Mouse (Mus musculus) megakaryocyte-erythroid progenitor cell, adult 5-6 weeks (primary cell): ENCODE measurements around the gene Ndufa13. TPM values are rescaled to one million over a fixed set of nuclear protein-coding genes. Genes with fewer than 3 reads are reported as not detected.

Source experiments
- ATAC-seq: replicated peaks from 2 replicates; pipeline ENCODE4 v1.8.0; 2016; ENCODE audit warnings: mild to moderate bottlenecking, inconsistent platforms; ENCODE audit not compliant: severe bottlenecking, poor library complexity, low FRiP score, low TSS enrichment
- total RNA-seq, 2 experiments: library from RNA; stranded (forward) in 1 of 2; stranded (reverse) in 1 of 2; fragments of 200-1000, 215-1000 nt in 1 of 2; fragments of >200 nt in 1 of 2; fragmentation: Nextera tagmentation in 1 of 2; gene quantifications; 2 replicates each; pipeline ENCODE4 v1.2.3; 2014 to 2017

Gene Ndufa13
- total RNA-seq, 2 experiments from 2014 or later, result 91.6 to 122 TPM

GRCm38 (mm10) chr8:69850926-69851506 is 51.3 kb downstream of the Ndufa13 start:
- ATAC-seq, result 0 out of 2 replicates have a peak, but pooled peaks have one; percentile 10

GRCm38 (mm10) chr8:69849899-69850298 is 52.5 kb downstream of the Ndufa13 start:
- peak; percentile 76 for ATAC-seq

GRCm38 (mm10) chr8:69848951-69849350 is 53.4 kb downstream of the Ndufa13 start:
- ATAC-seq, result 0 out of 2 replicates have a peak, but pooled peaks have one; percentile 13

GRCm38 (mm10) chr8:69847167-69848065 is 54.9 kb downstream of the Ndufa13 start:
- no peak for ATAC-seq

Other genes with a start within 250 kb of the Ndufa13 start
- 0.59 TPM in 1 of 2 replicates, not detected in the other for gene Zfp964, start 248.1 kb downstream of the Ndufa13 start, total RNA-seq (2014; fragmentation: Nextera tagmentation)
- gene Zfp964, start 248.1 kb downstream of the Ndufa13 start, total RNA-seq (2017), result 0.61 and 1.2 TPM in 2 replicates
- 16.3 and 25.8 TPM in 2 replicates for gene Zfp869, start 191.8 kb downstream of the Ndufa13 start, total RNA-seq (2014; fragmentation: Nextera tagmentation)
- gene Zfp869, start 191.8 kb downstream of the Ndufa13 start, total RNA-seq (2017), result 21.5 and 42.9 TPM in 2 replicates
- gene Zfp963, start 152.6 kb downstream of the Ndufa13 start, total RNA-seq (2014; fragmentation: Nextera tagmentation), result 6.0 and 6.7 TPM in 2 replicates
- 5.0 and 7.4 TPM in 2 replicates for gene Zfp963, start 152.6 kb downstream of the Ndufa13 start, total RNA-seq (2017)
- 1.3 TPM in 1 of 2 replicates, not detected in the other for gene Gm20422, start 127.7 kb downstream of the Ndufa13 start, total RNA-seq (2014; fragmentation: Nextera tagmentation)
- not detected in 2 replicates for gene Gm20422, start 127.7 kb downstream of the Ndufa13 start, total RNA-seq (2017)
- gene Atp13a1, start 111.4 kb downstream of the Ndufa13 start, total RNA-seq (2014; fragmentation: Nextera tagmentation), result 48.8 and 58.1 TPM in 2 replicates
- 13.7 and 23.2 TPM in 2 replicates for gene Atp13a1, start 111.4 kb downstream of the Ndufa13 start, total RNA-seq (2017)
- gene Zfp866, start 111.4 kb downstream of the Ndufa13 start, total RNA-seq (2014; fragmentation: Nextera tagmentation), result 26.3 and 29.8 TPM in 2 replicates
- 23.4 and 25.7 TPM in 2 replicates for gene Zfp866, start 111.4 kb downstream of the Ndufa13 start, total RNA-seq (2017)
- 15.1 and 65.6 TPM in 2 replicates for gene Gmip, start 93.9 kb downstream of the Ndufa13 start, total RNA-seq (2014; fragmentation: Nextera tagmentation)
- gene Gmip, start 93.9 kb downstream of the Ndufa13 start, total RNA-seq (2017), result 7.6 and 28.5 TPM in 2 replicates
- gene Lpar2, start 80.1 kb downstream of the Ndufa13 start, total RNA-seq (2014; fragmentation: Nextera tagmentation), result 2.1 and 2.4 TPM in 2 replicates
- gene Lpar2, start 80.1 kb downstream of the Ndufa13 start, total RNA-seq (2017), result 0.28 and 0.38 TPM in 2 replicates
- gene Pbx4, start 70.1 kb downstream of the Ndufa13 start, total RNA-seq (2014; fragmentation: Nextera tagmentation), result 65.9 and 72.8 TPM in 2 replicates
- 20.7 and 33.7 TPM in 2 replicates for gene Pbx4, start 70.1 kb downstream of the Ndufa13 start, total RNA-seq (2017)
- not detected in 2 replicates for gene Cilp2, start 14.9 kb downstream of the Ndufa13 start, total RNA-seq (2014; fragmentation: Nextera tagmentation)
- not detected in 2 replicates for gene Cilp2, start 14.9 kb downstream of the Ndufa13 start, total RNA-seq (2017)
- gene Tssk6, start 374 bp downstream of the Ndufa13 start, total RNA-seq (2014; fragmentation: Nextera tagmentation), result 1.4 TPM in 1 of 2 replicates, not detected in the other
- gene Tssk6, start 374 bp downstream of the Ndufa13 start, total RNA-seq (2017), result 0.15 TPM in 1 of 2 replicates, not detected in the other
- not detected in 2 replicates for gene Yjefn3, start 154 bp upstream of the Ndufa13 start, total RNA-seq (2014; fragmentation: Nextera tagmentation)
- not detected in 2 replicates for gene Yjefn3, start 154 bp upstream of the Ndufa13 start, total RNA-seq (2017)
- 75.4 and 89.7 TPM in 2 replicates for gene Gatad2a, start 93.8 kb upstream of the Ndufa13 start, total RNA-seq (2014; fragmentation: Nextera tagmentation)
- 68.7 and 107 TPM in 2 replicates for gene Gatad2a, start 93.8 kb upstream of the Ndufa13 start, total RNA-seq (2017)
- 45.9 and 62.1 TPM in 2 replicates for gene Mau2, start 140.2 kb upstream of the Ndufa13 start, total RNA-seq (2014; fragmentation: Nextera tagmentation)
- gene Mau2, start 140.2 kb upstream of the Ndufa13 start, total RNA-seq (2017), result 33.4 TPM in 2 replicates
- 24.6 and 26.9 TPM in 2 replicates for gene Sugp1, start 140.3 kb upstream of the Ndufa13 start, total RNA-seq (2014; fragmentation: Nextera tagmentation)
- gene Sugp1, start 140.3 kb upstream of the Ndufa13 start, total RNA-seq (2017), result 31.1 and 33.0 TPM in 2 replicates
- gene Tm6sf2, start 170.4 kb upstream of the Ndufa13 start, total RNA-seq (2014; fragmentation: Nextera tagmentation), result 0.77 TPM in 1 of 2 replicates, not detected in the other
- not detected in 2 replicates for gene Tm6sf2, start 170.4 kb upstream of the Ndufa13 start, total RNA-seq (2017)
- not detected in 2 replicates for gene Hapln4, start 180.9 kb upstream of the Ndufa13 start, total RNA-seq (2014; fragmentation: Nextera tagmentation)
- gene Hapln4, start 180.9 kb upstream of the Ndufa13 start, total RNA-seq (2017), result not detected in 2 replicates
- not detected in 2 replicates for gene Ncan, start 218.3 kb upstream of the Ndufa13 start, total RNA-seq (2014; fragmentation: Nextera tagmentation)
- gene Ncan, start 218.3 kb upstream of the Ndufa13 start, total RNA-seq (2017), result not detected in 2 replicates
- 41.3 and 47.8 TPM in 2 replicates for gene Nr2c2ap, start 228.8 kb upstream of the Ndufa13 start, total RNA-seq (2014; fragmentation: Nextera tagmentation)
- 6.7 and 16.3 TPM in 2 replicates for gene Nr2c2ap, start 228.8 kb upstream of the Ndufa13 start, total RNA-seq (2017)
- 5.6 and 10.7 TPM in 2 replicates for gene Rfxank, start 236.6 kb upstream of the Ndufa13 start, total RNA-seq (2014; fragmentation: Nextera tagmentation)
- gene Rfxank, start 236.6 kb upstream of the Ndufa13 start, total RNA-seq (2017), result 9.1 and 18.3 TPM in 2 replicates
- 50.6 and 63.7 TPM in 2 replicates for gene Borcs8, start 236.9 kb upstream of the Ndufa13 start, total RNA-seq (2014; fragmentation: Nextera tagmentation)
- gene Borcs8, start 236.9 kb upstream of the Ndufa13 start, total RNA-seq (2017), result 28.6 and 44.9 TPM in 2 replicates
- gene Mef2b, start 237.2 kb upstream of the Ndufa13 start, total RNA-seq (2014; fragmentation: Nextera tagmentation), result 0.46 and 0.92 TPM in 2 replicates
- gene Mef2b, start 237.2 kb upstream of the Ndufa13 start, total RNA-seq (2017), result not detected in 2 replicates